Mouse (Mus musculus) urinary bladder, postnatal 4 days (tissue): Measurements from ENCODE around the gene Fam222a.

ENCODE experiments used
- DNase-seq, 2 experiments: peaks; one replicate each; pipeline ENCODE4 v3.0.0; 2021 to 2022; ENCODE audit warnings: low spot score in 2 of 2

The Fam222a gene

DNA sequence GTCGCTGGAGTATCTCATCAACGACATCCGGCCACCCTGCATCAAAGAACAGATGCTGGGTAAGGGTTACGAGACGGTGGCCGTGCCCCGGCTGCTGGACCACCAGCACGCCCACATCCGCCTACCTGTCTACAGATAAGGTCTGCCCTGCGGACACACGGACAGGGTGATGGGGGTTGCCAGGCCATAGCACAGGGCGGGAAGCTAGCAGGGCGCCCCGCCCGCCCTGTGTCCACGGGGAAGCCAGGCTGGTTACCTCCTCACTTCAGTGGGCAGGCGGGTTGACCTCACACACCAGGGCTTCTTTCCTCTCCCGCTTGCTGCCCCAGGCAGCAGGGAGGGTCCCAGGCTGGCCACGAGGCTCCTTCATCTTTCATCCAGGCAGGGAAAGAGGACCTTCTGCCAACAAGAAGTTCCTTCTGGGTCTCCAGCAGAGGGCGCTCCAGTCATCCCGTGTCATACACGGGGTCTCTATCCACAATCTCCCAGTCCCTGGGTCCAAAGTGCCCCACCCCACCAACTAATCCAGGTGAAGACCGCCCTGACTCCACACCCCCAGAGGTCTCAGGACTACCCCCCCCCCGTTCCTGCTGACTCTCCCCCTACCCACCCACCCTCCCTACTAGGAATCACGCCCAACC is 44.3 kb downstream of the Fam222a start:
- DNase-seq = no peak

DNA sequence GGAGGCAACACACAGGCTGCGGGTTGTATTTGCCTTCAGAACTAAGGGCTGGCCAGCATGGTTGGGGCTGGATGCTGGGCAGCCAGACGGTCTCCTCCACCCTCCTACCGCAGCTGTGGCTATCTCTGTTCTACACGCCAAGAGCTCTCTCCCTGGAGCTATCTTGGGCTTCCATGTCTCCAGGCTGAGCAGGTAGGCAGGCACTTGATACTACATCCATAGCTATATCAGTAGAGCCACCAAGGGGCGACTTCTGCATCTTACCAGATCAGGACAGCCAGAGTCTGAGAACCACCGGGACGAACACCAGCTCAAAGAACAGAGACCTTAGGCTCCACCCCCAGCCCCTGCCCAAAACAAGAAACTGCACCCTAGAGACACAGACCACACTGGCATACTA is 47.0 kb downstream of the Fam222a start:
- no peak for DNase-seq

DNA sequence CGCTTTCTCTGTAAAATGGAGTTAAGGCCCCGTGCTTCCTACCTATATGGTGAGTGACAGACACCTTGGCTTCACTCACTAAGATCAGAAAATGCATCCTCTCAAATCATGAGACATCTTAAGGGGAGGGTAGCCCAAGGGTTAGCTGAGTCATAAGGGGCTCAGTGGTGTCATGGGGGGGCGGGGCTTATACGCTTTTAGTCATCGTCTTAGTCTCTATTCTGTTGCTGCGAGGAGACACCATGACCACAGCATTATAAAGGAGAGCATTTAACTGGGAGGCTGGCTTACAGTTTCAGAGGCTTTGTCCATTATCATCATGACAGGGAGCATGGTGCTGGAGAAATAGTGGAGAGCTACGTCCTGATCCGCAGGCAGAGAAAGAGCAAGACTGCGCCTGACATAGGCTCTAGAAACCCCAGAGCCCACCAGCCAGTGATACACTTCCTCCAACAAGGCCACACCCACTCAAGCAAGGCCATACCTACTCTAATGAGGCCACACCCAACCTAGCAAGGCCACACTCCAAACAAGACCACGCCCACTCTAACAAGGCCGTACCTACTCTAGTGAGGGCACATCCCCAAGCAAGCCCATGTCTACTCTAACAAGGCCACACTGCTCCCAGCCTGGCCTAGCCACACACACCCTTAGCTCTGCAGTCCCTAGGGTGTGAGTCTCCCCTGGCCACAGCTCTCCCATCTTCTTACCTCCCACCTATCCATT is 48.7 kb downstream of the Fam222a start:
- DNase-seq = no peak

DNA sequence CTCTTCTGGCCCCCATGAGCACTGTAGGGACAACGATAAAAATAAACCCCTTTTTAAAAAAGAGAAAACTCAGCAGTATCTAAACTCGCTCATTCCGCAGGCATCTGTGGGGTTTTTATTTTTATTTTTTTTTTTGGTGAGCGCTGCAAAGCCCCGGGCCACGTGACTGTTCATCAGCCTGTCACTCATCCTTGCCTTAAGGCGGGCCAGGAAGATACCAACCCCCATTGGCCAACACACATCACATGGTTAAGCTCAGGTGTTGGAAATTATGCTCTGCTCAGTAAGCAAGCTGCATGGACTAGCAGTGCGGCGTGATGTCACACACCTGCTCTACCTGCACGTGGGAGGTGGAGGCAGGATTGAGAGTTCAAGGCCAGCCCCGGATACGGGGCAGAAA is 50.0 kb downstream of the Fam222a start:
- DNase-seq = no peak

DNA sequence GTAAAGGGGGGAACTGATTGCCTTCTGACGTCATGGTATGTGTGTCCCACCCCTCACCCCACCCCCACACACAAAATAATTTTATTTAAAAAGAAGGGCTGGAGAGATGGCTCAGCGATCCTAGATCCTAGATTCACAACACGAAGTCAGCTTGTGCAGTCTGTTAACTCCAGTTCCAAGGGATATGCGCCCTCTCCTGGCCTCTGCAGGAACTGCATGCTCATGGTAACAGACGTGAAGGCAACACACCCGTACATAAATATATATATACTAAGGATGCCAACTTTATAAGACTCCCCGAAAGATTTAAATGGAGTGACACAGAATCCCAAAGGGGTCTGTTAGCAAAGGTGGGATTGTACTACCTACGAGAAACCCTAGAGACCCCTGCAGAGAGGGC is 51.0 kb downstream of the Fam222a start:
- DNase-seq = peak; percentile 58 to 85

DNA sequence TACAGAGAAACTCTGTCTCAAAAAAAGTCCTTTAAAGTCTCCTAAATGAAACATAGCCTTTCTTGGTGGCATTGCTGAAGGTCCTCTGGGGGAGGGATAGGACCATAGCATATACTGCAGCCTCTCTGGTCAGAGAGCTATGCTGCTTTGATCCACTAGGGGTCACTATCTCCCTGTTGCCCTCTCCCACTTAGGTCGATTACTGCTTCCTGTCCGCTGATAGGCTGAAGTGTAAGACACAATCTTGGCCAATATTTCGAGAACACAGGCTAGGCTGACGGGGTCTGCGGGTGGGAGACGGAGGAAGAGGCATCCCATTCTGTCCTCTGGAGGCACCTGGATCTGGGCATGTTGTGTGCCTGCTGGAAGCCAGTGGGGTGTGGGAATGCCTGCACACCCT is 52.5 kb downstream of the Fam222a start:
- no peak for DNase-seq

DNA sequence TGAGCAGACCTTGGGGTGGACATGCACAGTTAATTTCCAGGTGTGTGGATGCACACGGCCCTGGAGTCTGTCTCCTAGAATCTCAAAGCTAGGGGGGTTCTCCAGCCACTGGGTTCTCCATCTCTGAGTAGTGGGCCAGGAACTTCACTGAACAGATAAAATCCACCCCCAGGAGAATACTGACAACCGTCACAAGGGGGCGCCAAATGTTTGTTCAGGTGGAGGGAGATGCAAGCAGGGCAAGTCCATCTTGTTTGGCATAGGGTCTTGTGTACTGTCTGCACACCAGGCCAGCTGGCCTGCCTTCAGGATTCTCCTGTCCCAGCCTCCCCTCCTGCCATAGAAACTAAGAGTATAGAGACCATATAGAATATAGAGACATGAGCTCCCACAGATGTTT is 57.8 kb downstream of the Fam222a start:
- peak in 1 of 2 experiments; percentile 74 for DNase-seq

DNA sequence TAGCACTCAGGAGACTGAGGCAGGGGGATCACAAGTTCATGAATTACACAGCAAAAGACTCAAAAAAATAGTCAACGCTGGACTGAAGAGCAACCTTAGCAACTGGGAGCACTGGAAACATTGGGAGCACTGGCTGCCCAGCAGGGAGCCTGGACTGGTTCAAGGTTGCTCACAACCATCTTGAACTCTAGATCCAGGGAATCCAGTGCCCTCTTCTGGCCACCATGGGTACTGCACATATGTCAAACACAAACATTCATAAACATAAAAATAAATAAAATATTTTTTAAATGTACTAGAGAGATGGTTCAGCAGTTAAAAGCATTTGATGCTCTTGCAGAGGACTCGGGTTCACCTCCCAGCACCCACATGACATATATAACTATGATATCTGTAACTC is 63.5 kb downstream of the Fam222a start:
- no peak for DNase-seq

DNA sequence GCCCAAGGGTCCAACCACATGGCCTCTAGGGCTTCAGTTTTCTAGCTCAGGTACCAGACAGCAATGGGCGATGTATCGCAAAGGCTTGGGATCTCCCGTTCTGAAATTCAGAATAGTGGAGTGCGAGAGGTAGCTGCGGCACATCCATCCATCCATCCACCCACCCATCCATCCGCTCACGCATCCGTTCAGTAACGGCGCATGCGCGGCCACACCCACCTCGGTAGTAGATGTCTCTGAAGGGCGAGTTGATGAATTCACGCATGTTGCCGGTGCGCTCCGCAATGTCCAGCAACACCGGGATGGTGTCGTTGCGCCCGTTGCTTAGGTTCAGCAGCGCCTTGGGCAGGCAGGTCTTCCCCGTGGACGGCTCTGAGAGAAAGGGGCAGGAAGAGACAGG is 68.3 kb downstream of the Fam222a start:
- DNase-seq = no peak

DNA sequence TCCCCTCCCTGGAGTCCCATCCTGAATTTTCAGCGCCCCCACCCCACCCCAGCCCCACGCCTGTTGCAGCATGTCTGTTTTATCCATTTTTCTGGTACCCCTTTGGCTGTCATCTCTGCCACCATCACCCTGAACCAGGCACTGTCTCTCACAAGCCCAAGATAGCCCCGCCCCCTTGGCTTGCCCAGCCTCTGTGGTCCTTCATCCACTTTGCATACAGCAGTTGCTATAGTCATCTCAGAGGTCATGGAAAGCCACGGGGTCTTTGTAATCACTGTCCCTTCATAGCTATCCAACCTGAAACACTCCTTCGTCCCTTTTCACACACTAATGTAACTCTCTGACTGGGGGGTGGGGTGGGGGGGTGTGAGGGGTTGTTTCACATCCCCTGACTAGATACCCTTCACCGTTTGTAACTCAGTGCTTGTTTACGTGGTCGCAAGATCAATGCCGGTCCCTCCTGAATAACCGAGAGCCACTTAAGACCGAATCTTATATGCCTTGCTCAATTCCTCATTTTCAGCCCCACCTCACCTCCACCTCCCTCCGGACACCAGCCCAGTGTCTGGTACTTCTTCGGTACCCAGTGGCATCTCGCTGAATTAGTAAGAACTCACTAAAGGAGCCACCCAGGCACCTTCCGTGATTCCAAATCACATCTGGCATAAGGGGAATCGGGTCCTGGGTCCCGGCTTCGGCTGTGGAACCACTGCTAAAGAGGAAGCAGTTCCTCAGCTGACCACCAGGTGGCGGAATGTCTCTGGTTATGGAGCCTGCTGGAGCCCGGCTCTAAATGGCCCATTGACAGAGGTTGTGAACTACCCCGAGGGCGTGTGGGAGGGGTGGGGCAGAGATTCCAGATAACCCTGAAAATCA is 71.2 kb downstream of the Fam222a start:
- peak; percentile 77 to 92 for DNase-seq

DNA sequence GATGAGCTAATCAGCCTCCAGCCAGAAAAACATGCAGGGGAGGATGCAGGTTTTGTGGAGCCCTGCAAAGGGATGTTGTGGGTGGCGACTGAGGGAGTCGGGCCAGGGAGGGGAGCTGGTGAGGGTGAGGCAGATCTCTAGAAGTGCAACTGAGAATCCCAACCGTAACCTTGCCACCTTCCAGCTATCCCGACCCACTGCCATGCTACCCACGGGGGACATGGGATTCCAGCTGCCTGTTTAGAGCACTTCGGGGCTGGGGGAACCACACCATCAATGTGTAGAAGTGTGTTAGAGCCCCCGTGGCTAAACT is 71.8 kb downstream of the Fam222a start:
- DNase-seq = no peak

DNA sequence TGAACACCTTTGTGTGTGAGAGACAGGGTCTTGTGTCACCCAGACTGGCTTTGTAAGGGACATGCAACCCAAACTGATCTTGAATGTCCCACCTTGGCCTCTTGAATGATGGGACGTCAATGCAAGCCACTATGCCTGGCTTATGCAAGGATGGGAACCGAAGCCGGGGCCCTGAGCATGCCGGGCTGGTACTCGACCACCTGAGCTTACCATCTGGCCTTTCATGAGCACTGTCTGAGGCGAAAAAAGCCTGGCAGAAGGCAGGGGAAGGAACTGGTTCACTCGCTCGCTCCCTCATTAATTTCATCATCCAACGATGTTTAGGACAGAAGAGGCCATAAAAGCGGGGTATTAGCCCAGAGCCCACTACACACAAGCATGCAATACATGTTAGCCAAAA is 73.0 kb downstream of the Fam222a start:
- no peak for DNase-seq

DNA sequence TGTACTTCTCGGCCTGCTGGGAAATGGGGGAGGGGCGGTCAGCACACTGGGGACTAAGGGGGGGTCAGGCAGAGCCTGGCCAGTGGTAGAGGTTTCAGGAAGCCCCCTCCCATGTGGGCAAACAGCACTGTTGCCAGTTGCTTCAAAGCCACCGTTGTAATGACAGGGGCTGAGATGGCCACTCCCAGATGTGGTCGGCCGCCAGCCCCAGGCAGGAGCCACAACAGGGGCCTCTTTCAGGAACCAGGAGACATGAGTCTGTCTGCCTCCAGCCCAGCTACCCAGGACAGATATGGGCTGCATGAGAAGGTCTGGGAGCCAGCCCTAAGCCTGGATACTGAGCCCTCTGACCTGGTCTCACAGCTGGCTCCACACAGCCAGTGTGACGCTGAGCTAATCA is 77.1 kb downstream of the Fam222a start:
- no peak for DNase-seq

DNA sequence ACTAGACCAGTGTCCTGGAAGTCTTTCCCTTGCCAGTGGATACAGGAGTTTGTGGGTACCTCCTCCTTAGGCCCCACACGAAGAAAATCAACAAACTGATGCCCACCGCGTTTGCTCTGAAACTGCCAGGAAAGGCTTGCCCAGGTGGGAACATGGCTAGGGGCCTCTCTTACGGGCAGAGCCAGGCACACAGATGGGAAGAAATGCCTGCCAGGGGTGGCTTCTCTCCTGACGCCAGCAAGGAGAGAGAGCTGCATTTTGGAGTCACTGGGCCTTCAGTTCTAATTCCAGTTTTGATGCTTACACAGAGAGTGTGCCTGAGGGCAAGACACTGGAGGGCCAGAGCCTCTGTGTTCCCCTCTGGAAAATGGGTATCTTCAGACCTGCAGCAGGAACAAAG is 78.1 kb downstream of the Fam222a start:
- DNase-seq = no peak

DNA sequence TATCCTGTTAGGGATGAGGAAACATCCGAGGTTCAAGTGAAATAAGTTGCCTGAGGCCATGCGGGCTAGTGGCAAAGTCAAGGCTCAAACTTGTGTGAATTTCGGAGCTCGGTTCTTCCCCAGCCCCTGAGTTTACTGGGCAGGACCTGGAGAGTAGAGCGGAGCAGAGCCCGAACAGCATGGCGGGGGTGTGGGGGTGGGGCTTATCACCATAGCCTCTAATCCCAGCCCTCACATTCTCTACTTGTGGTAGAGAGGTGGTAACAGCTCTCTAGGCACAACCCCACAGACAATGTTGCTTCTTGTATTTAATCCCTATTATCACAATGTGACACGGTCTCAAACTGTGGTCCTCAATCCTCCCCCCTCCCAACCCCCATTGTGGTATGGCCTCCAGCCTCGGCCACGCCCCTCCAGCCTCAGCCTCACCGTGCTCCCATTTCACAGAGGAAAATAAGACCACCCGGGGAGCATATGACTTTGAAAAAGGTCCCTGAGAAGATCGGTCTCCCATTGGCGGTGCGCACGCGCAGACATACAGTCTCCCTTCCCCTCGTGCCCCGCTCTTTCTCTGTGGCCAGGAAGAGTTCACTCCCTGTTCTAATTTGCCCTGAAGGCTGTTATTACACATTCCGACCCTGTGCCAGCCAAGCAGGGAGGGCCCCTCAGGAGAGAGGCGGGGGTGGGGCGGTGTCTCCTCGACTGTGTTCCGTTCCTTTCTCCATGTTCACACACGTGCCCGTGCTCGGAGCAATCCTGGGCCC is 79.6 kb downstream of the Fam222a start:
- peak; percentile 51 to 66 for DNase-seq

DNA sequence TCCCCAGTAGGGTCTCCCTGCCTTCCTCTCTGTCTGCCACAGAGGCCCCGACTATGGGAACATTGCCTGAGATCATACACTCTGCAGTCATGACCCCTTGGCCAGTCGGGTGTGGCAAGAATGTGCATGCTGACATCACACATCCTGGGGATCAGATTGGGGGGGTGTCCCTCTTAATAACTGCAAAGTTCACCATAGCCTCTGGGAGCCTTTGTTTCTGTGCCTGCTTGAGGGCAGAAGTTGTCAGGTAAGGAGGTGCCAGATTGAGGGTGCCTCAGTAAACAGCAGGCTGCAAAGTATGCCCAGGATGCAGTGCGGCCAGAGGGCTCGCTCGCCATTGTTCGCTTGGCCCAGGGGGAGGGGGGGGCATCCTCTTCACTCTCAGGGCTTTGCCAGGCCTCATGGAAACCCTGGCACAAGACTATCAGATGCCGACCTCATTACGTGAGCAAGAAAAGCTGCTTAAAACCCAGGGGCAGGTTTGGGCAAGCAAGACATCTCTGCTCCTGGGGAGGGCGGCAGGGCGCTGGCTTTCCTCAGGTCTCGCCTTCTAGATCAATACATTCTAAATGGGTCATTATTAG is 81.0 kb downstream of the Fam222a start:
- DNase-seq = no peak

DNA sequence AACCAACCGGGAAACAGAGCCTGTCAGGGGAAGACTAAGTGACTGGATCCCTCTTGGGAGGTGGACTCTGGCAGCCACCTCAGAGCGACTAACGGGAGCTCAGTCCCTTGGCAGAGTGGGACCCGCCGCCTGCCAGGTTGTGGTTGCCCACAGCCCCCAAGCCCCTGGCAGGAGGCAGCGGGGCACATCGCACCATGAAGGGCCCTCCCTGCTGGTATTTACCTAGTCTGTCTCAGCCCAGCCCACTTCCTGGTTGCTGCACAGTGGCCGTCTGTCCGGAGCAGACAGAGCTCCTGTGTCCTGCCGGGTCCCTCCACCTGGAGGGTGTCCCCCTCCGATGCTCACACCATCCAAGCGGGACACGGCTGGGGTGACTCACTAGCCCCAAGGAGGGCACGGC is 83.2 kb downstream of the Fam222a start:
- no peak for DNase-seq

DNA sequence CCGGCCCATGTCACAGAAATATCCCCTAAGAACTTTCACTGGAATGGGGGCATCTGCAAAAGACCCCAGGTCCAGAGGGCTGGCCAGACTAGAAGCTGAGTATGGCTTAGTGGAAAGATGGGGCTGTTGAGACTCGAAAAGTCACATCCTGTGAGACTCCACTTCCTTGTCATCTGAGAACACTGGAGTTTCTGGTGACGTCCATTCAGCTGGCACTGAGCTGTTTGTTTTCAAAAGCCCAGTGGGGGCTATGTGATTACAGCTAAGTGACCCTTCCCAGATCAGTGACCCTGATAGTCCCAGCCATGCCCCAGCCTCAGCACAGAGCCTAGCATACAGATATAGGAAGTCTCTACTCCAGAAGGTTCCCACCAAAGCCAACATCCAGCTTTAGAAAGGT is 83.6 kb downstream of the Fam222a start:
- DNase-seq = no peak

DNA sequence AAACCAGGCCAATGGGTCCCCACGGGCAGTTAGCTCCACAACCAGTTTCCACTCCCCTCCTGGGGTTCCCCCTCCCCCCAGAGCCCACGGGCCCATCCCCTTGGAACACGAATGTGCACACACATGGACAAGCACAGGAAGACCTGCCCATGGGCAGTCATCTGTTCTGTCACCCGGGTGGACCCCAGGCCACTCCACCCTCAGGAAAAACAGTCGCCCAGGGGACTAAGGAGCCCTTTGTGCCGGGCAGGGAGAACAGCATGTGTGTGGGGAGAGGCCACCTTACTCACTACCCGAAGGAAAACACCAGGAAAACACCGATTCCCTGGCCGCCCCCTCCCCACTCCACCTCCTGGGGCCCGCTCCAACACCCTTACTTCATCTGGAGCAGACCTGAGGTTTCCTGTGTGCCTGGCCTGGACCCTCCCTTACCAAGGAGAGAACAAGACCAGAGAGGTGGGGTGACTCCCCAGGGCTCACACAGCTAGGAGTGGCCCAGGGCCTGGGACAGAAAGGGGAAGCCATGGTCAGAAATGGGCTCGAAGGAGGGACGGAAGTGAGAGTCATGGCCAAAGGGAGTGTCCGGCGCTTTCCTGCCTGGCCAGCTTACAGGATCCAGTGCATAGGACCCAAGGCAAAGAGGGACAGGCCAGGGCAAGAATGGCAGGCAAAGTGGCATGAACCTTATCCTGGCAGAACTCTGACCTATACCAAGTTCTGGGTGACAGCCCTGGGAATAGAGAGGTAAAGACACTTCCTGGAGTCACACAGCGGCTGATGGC is 86.0 kb downstream of the Fam222a start:
- DNase-seq = no peak

DNA sequence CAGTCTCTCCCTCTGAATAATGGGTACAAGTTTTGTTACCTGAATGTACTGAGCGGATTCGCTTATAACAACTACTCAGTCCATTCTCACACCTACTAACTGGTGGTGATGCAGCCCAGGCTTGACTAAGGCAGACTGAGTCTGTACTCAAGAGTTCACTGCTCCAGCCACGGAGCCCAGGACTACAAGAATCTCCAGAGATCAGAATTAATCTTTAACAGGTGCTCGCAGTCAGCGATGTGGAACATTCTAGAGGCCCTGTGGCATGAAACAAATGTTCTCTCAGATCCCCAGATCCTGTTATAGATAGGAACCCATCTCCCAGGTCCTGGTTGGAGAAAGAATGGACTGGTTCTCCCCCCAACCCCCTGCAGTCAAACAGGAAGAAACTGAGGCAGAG is 87.9 kb downstream of the Fam222a start:
- no peak for DNase-seq

DNA sequence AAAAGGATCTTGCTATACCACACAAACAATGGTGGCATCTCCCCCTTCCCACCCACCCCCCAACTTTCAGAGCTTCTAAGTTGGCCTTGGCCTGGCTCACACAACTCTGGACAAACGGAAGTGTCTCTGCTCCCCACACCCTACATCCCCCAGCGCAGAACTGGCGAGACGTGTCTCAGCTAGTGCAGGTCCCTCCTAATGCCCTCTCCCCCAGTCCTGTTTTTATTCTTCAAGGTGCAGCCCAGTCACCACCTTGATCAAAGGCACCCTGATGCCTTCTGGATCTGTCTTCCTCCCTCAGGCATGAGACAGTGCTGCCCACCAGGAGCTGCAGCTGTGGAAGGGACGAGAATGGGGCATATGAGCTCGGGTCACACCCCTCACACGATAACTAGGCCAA is 88.5 kb downstream of the Fam222a start:
- no peak for DNase-seq
